Comparison of ENCODE assay signal across 8 mouse cellular contexts in the genomic region with DNA sequence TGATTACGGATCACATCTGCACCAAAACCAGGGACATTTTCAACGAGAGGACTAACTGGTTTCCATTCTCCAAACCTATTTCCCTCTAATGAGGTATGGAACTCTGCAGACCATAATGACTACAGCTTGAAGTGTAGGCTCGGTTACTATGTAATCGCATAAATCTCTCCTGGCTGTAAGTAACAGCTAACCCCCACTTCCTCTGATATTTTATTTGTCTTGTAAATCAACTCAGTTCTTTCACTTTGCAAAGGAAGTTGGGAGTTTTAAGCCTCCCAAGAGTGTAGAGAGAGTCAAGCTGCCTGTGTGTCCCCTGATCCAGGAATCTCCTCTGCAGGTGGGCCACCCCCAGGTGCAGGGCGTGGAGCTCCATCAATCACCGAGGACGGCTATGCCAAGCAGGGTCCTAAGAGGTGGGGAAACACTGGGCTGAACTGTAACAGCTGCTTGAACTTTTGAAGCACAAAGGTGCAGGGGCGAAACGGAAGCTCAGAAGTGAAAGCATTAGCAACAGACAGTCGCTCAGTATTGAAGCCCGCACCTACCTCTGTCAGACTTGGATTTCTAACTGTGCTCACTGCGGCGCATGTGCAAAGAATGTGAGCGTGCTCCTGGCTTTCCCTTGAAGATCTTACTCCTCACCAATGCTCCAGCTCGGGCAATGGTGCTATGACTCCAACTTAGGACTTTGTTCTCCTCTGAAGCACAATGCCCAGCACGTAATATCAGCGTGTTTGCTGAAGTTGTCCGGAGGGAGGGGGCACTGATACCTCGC.
DNase-seq lines count a peak whose midpoint lies in the region; ATAC-seq lines count a peak whose summit lies in the region.

No protein-coding gene starts in this region.

- peaks cover 10% of the 10 kb centered on the region; the same call in 1 of the 2 replicates for H3K4me1 ChIP-seq in heart, embryonic 16.5 days (ENCODE audit: control insufficient read depth, insufficient read depth, low read length)
- H3K4me1 ChIP-seq in midbrain, embryonic 16.5 days (ENCODE audit: control insufficient read depth, insufficient read depth, low read length): peaks cover 7% of the 10 kb centered on the region

- H3K4me3 ChIP-seq in heart, embryonic 16.5 days (ENCODE audit: low read length): peak overlapping the region; percentile 16
- H3K4me3 ChIP-seq in midbrain, embryonic 16.5 days (ENCODE audit: low read depth, low read length): no peak overlapping the region; the same call in 1 of the 2 replicates

- ATAC-seq in heart, embryonic 16.5 days (replicated peaks; ENCODE audit: extremely low read depth, insufficient read depth, low FRiP score): no peak; the same call in 1 of the 2 replicates
- ATAC-seq in midbrain, embryonic 16.5 days: peak; percentile 61

- no peaks in the 10 kb centered on the region for H3K9me3 ChIP-seq in heart, embryonic 16.5 days (replicated peaks; ENCODE audit: control insufficient read depth, low read length)
- no peaks in the 10 kb centered on the region for H3K9me3 ChIP-seq in midbrain, embryonic 16.5 days (replicated peaks; ENCODE audit: control insufficient read depth, low read length, poor library complexity, severe bottlenecking)

- peak; percentile 43 for DNase-seq in embryo, embryonic 10 days (ENCODE audit: low spot score)
- DNase-seq in embryo, embryonic 9.5 days (ENCODE audit: extremely low spot score): no peak
- DNase-seq in ES-CJ7 (ENCODE audit: low read depth, low spot score): peak; percentile 38
- peak; percentile 43 to 58 for DNase-seq in kidney, postnatal 36 days
- DNase-seq in cerebellum, adult 9-11 months: no peak
- no peak for DNase-seq in right cerebral cortex, postnatal 25 days

- H3K4me2 ChIP-seq in heart, embryonic 16.5 days (ENCODE audit: low read depth, low read length): peak overlapping the region; percentile 42
- H3K4me2 ChIP-seq in midbrain, embryonic 16.5 days (ENCODE audit: low read length): peak overlapping the region; percentile 48

- no peak overlapping the region for H3K27ac ChIP-seq in heart, embryonic 16.5 days (ENCODE audit: low read length)
- no peak overlapping the region for H3K27ac ChIP-seq in midbrain, embryonic 16.5 days (ENCODE audit: low read length)

- WGBS in heart, embryonic 16.5 days: 48% methylated on average over 19 of the region's 19 CpGs
- 51% methylated on average over 19 of the region's 19 CpGs for WGBS in midbrain, embryonic 16.5 days

- no peaks in the 10 kb centered on the region for H3K36me3 ChIP-seq in heart, embryonic 16.5 days (ENCODE audit: control insufficient read depth, insufficient read depth)
- no peaks in the 10 kb centered on the region for H3K36me3 ChIP-seq in midbrain, embryonic 16.5 days (ENCODE audit: control insufficient read depth, insufficient read depth, low read length)

- H3K27me3 ChIP-seq in heart, embryonic 16.5 days (ENCODE audit: control insufficient read depth, insufficient read depth, low read length): no peaks in the 10 kb centered on the region
- H3K27me3 ChIP-seq in midbrain, embryonic 16.5 days (ENCODE audit: control insufficient read depth, insufficient read depth, low read depth, low read length): no peaks in the 10 kb centered on the region

- no peak overlapping the region for H3K9ac ChIP-seq in heart, embryonic 16.5 days (ENCODE audit: low read length)
- no peak overlapping the region; the same call in 1 of the 2 replicates for H3K9ac ChIP-seq in midbrain, embryonic 16.5 days (ENCODE audit: low read depth, low read length)

Comparison
In these comparisons a context has a peak if more than half of its experiments do, and no peak if none do; other contexts are left out.
1. DNase-seq: peak in embryo, embryonic 10 days (single experiment), ES-CJ7 (single experiment) and kidney, postnatal 36 days (2 of 2); none in embryo, embryonic 9.5 days (single experiment), cerebellum, adult 9-11 months (single experiment) and right cerebral cortex, postnatal 25 days (single experiment).